Mouse (Mus musculus) liver, embryonic 11.5 days (tissue): ENCODE measurements around the gene Lyve1. TPM values are rescaled to one million over a fixed set of nuclear protein-coding genes. Genes with fewer than 3 reads are reported as not detected.
A peak's percentile ranks its signal among the peaks of the same experiment; 100 is the strongest.

Experiments
- ATAC-seq: fragments of 200-750 bp; cut with Nextera tagmentation; replicated peaks from 2 replicates; pipeline ENCODE4 v1.8.0; 2017; ENCODE audit warnings: moderate number of reproducible peaks, mild to moderate bottlenecking, moderate TSS enrichment, moderate library complexity; ENCODE audit not compliant: low FRiP score
- DNase-seq: peaks from one replicate; pipeline ENCODE4 v3.0.0-alpha.2; 2017; ENCODE audit warnings: low spot score
- H3K27ac ChIP-seq: fragments of 300-500 bp; sonication (generic); 2 replicates; pipeline ENCODE4 v1.5.1; 2014; ENCODE audit warnings: mild to moderate bottlenecking, low read depth, low read length, control low read depth
- H3K27me3 ChIP-seq: fragments of 300-500 bp; sonication (generic); replicated peaks from 2 replicates; pipeline ENCODE4 v1.6.1; 2014; ENCODE audit warnings: low read length, mixed read lengths; ENCODE audit not compliant: control insufficient read depth, insufficient read depth
- H3K36me3 ChIP-seq: fragments of 300-500 bp; sonication (generic); 2 replicates; pipeline ENCODE4 v1.6.1; 2014; ENCODE audit warnings: mild to moderate bottlenecking, low read length, moderate library complexity, mixed read lengths; ENCODE audit not compliant: control insufficient read depth, insufficient read depth
- H3K4me1 ChIP-seq: fragments of 300-500 bp; sonication (generic); replicated peaks from 2 replicates; pipeline ENCODE4 v1.6.1; 2014; ENCODE audit warnings: low read length, mixed read lengths; ENCODE audit not compliant: control insufficient read depth, insufficient read depth
- H3K4me2 ChIP-seq: fragments of 300-500 bp; sonication (generic); 2 replicates; pipeline ENCODE4 v1.6.1; 2014; ENCODE audit warnings: mild to moderate bottlenecking, control low read depth, moderate library complexity
- H3K4me3 ChIP-seq: fragments of 300-500 bp; sonication (generic); 2 replicates; pipeline ENCODE4 v1.5.1; 2014; ENCODE audit warnings: low read depth, low read length, control low read depth
- H3K9ac ChIP-seq: fragments of 300-500 bp; sonication (generic); 2 replicates; pipeline ENCODE4 v1.6.1; 2014; ENCODE audit warnings: low read depth, low read length, control low read depth
- H3K9me3 ChIP-seq: fragments of 300-500 bp; sonication (generic); 2 replicates; pipeline ENCODE4 v1.6.1; 2016; ENCODE audit warnings: low read length, inconsistent platforms, mixed read lengths; ENCODE audit not compliant: control insufficient read depth
- WGBS: fragments of 180-500 bp; shearing (Covaris S2); extraction: QIAGEN DNeasy Blood & Tissue Kit; methylation state at CpG from one replicate; pipeline ENCODE4 v1.1.7; 2014; 5-methylcytosine and 5-hydroxymethylcytosine counted together
- polyA plus RNA-seq: library from polyadenylated mRNA; unstranded; fragments of >200 nt; fragmentation: Nextera tagmentation; extraction: Ambion mirVana; gene quantifications from 2 replicates; pipeline ENCODE4 v1.2.1, GENCODE M21; 2014

Gene Lyve1
- polyA plus RNA-seq, 1 experiment from 2014 or later, result 25.7 TPM

- H3K27ac ChIP-seq, result peak overlapping the region; percentile 21
- H3K27me3 ChIP-seq, result no peaks in the 10 kb centered on the region
- H3K9ac ChIP-seq, result no peak overlapping the region
- no peak overlapping the region for H3K4me2 ChIP-seq
- no peaks in the 10 kb centered on the region for H3K9me3 ChIP-seq
- ATAC-seq (peak; percentile 62), DNase-seq (no peak)
- no peak overlapping the region for H3K4me3 ChIP-seq
- H3K4me1 ChIP-seq, result peaks cover 11% of the 10 kb centered on the region
- H3K36me3 ChIP-seq, result no peaks in the 10 kb centered on the region
- WGBS, result 53% methylated on average over 10 of the region's 10 CpGs
Observed at GRCm38 (mm10) chr7:110893943-110894610, 31.0 kb upstream of the Lyve1 start.

GRCm38 (mm10) chr7:110891501-110891986 lies 28.5 kb upstream of the Lyve1 start:
- peak overlapping the region; percentile 38 for H3K4me2 ChIP-seq
- H3K4me1 ChIP-seq, result peaks cover 11% of the 10 kb centered on the region
- 0 out of 2 replicates have a peak overlapping the region, but pooled peaks have one; percentile 8 for H3K27ac ChIP-seq
- 0 out of 2 replicates have a peak, but pooled peaks have one; percentile 51 for ATAC-seq
- H3K4me3 ChIP-seq, result no peak overlapping the region
- 32% methylated on average over 9 of the region's 9 CpGs for WGBS
- no peaks in the 10 kb centered on the region for H3K9me3 ChIP-seq
- no peaks in the 10 kb centered on the region for H3K27me3 ChIP-seq
- H3K36me3 ChIP-seq, result no peaks in the 10 kb centered on the region
- H3K9ac ChIP-seq, result no peak overlapping the region
- no peak for DNase-seq

GRCm38 (mm10) chr7:110881746-110882333 lies 18.8 kb upstream of the Lyve1 start:
- H3K27me3 ChIP-seq, result no peaks in the 10 kb centered on the region
- 75% methylated on average over 2 of the region's 2 CpGs for WGBS
- H3K9me3 ChIP-seq, result no peaks in the 10 kb centered on the region
- DNase-seq (no peak), ATAC-seq (no peak)
- no peak overlapping the region for H3K4me3 ChIP-seq
- peaks cover 19% of the 10 kb centered on the region for H3K4me1 ChIP-seq
- H3K27ac ChIP-seq, result peak overlapping the region; percentile 3; the same call in 1 of the 2 replicates
- H3K36me3 ChIP-seq, result no peaks in the 10 kb centered on the region
- no peak overlapping the region for H3K9ac ChIP-seq
- H3K4me2 ChIP-seq, result no peak overlapping the region

- WGBS, result 66% methylated on average over 4 of the region's 4 CpGs
- Histone ChIP-seq H3K36me3 (no peaks in the 10 kb centered on the region), H3K27ac (peak overlapping the region; percentile 49)
Observed at GRCm38 (mm10) chr7:110878028-110878427, 15.0 kb upstream of the Lyve1 start.

GRCm38 (mm10) chr7:110876965-110877364 lies 13.9 kb upstream of the Lyve1 start:
- Histone ChIP-seq H3K27me3 (no peaks in the 10 kb centered on the region), H3K4me3 (no peak overlapping the region), H3K27ac (peak overlapping the region; percentile 49), H3K9ac (no peak overlapping the region), H3K36me3 (no peaks in the 10 kb centered on the region), H3K4me1 (peaks cover 20% of the 10 kb centered on the region), H3K4me2 (no peak overlapping the region), H3K9me3 (no peaks in the 10 kb centered on the region)
- WGBS, result 45% methylated on average over 4 of the region's 4 CpGs
- ATAC-seq, result peak; percentile 50
- DNase-seq, result no peak

More at GRCm38 (mm10) chr7:110878028-110878427, 15.0 kb upstream of the Lyve1 start:
- ATAC-seq, result no peak
- Histone ChIP-seq H3K4me1 (peaks cover 22% of the 10 kb centered on the region), H3K9ac (no peak overlapping the region), H3K9me3 (no peaks in the 10 kb centered on the region), H3K27me3 (no peaks in the 10 kb centered on the region), H3K4me3 (no peak overlapping the region), H3K4me2 (no peak overlapping the region)
- no peak for DNase-seq

- H3K27me3 ChIP-seq, result no peaks in the 10 kb centered on the region
- 82% methylated on average over 5 of the region's 5 CpGs for WGBS
- no peaks in the 10 kb centered on the region for H3K36me3 ChIP-seq
- no peaks in the 10 kb centered on the region for H3K4me1 ChIP-seq
- no peak overlapping the region for H3K9ac ChIP-seq
- H3K4me2 ChIP-seq, result no peak overlapping the region
- H3K4me3 ChIP-seq, result no peak overlapping the region
- DNase-seq (no peak), ATAC-seq (no peak)
- H3K27ac ChIP-seq, result no peak overlapping the region
- H3K9me3 ChIP-seq, result no peaks in the 10 kb centered on the region
Observed at GRCm38 (mm10) chr7:110868807-110869206, 5.8 kb upstream of the Lyve1 start.

- Histone ChIP-seq H3K4me3 (no peak overlapping the region), H3K9me3 (no peaks in the 10 kb centered on the region), H3K4me2 (no peak overlapping the region), H3K36me3 (no peaks in the 10 kb centered on the region), H3K27ac (no peak overlapping the region), H3K27me3 (no peaks in the 10 kb centered on the region), H3K9ac (no peak overlapping the region), H3K4me1 (0 out of 2 replicates have a peak, but pooled peaks cover 4% of the 10 kb centered on the region)
- ATAC-seq (no peak), DNase-seq (no peak)
- WGBS, result 90% methylated on average over 6 of the region's 6 CpGs
Observed at GRCm38 (mm10) chr7:110867116-110867515, 4.1 kb upstream of the Lyve1 start.

GRCm38 (mm10) chr7:110866021-110866420 lies 3.0 kb upstream of the Lyve1 start:
- H3K27me3 ChIP-seq, result no peaks in the 10 kb centered on the region
- DNase-seq, result no peak
- no peak overlapping the region for H3K4me2 ChIP-seq
- no peak overlapping the region for H3K9ac ChIP-seq
- no peak for ATAC-seq
- H3K27ac ChIP-seq, result no peak overlapping the region
- H3K4me1 ChIP-seq, result 0 out of 2 replicates have a peak, but pooled peaks cover 4% of the 10 kb centered on the region
- H3K9me3 ChIP-seq, result no peaks in the 10 kb centered on the region
- H3K4me3 ChIP-seq, result no peak overlapping the region
- WGBS, result 80% methylated on average over 3 of the region's 3 CpGs
- H3K36me3 ChIP-seq, result no peaks in the 10 kb centered on the region
